Mouse (Mus musculus) forebrain, embryonic 12.5 days (tissue): ENCODE data around the gene Lpar6. TPM values are rescaled to one million over a fixed set of nuclear protein-coding genes. Genes with fewer than 3 reads are reported as not detected.
A peak's percentile ranks its signal among the peaks of the same experiment; 100 is the strongest.

Experiments used
- ATAC-seq: fragments of 200-750 bp; cut with Nextera tagmentation; 2 replicates; pipeline ENCODE4 v1.8.0; 2017; ENCODE audit warnings: moderate TSS enrichment; ENCODE audit not compliant: low FRiP score
- H3K27ac ChIP-seq: fragments of 300-500 bp; sonication (generic); 2 replicates; pipeline ENCODE4 v1.5.1; 2016; ENCODE audit warnings: mild to moderate bottlenecking
- H3K27me3 ChIP-seq: fragments of 300-500 bp; sonication (generic); 2 replicates; pipeline ENCODE4 v1.6.1; 2016; ENCODE audit warnings: mild to moderate bottlenecking
- H3K36me3 ChIP-seq: fragments of 300-500 bp; sonication (generic); replicated peaks from 2 replicates; pipeline ENCODE4 v1.6.1; 2016; ENCODE audit warnings: mild to moderate bottlenecking
- H3K4me1 ChIP-seq: fragments of 300-500 bp; sonication (generic); 2 replicates; pipeline ENCODE4 v1.6.1; 2016
- H3K4me2 ChIP-seq: fragments of 300-500 bp; sonication (generic); 2 replicates; pipeline ENCODE4 v1.6.1; 2016; ENCODE audit warnings: mild to moderate bottlenecking, moderate library complexity
- H3K4me3 ChIP-seq: fragments of 300-500 bp; sonication (generic); replicated peaks from 2 replicates; pipeline ENCODE4 v1.5.1; 2016; ENCODE audit warnings: mild to moderate bottlenecking
- H3K9ac ChIP-seq: fragments of 300-500 bp; sonication (generic); 2 replicates; pipeline ENCODE4 v1.6.1; 2016; ENCODE audit warnings: mild to moderate bottlenecking
- H3K9me3 ChIP-seq: fragments of 300-500 bp; sonication (generic); 2 replicates; pipeline ENCODE4 v1.6.1; 2016
- WGBS: fragments of 180-500 bp; shearing (Covaris S2); methylation state at CpG from one replicate; pipeline ENCODE4 v1.1.7; 2016; 5-methylcytosine and 5-hydroxymethylcytosine counted together
- polyA plus RNA-seq: library from polyadenylated mRNA; unstranded; fragments of >200 nt; fragmentation: Nextera tagmentation; extraction: Ambion mirVana; gene quantifications from 2 replicates; pipeline ENCODE4 v1.2.1, GENCODE M21; 2016

Gene Lpar6
- polyA plus RNA-seq = 11.8 and 14.2 TPM in 2 replicates

DNA sequence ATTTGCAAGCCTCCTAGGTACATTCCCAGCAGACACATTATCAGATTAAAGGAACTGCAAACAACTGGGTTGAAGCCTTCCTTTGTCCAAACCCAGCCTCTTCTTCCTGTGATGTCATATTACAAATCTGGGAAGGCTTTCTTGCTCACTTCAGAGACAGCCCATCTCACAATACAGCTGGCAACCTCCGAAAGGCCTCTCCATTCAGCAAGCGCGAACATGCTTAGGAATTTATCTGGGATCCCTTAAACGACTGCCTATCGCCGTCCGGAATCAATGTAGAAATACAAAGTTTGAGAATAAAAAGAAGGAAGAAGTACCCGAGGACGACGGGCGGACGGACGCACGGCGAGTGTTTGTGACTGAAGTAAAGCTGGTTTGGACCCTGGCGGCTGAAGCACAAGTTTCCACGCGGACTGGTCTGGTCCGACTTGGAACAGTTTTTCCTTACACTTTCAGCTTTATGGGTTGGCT lies at the start of gene Lpar6:
Gene Lpar6 (plus strand): TSS at position 48 of the 474 bp plus-strand sequence.
- ATAC-seq = peak; percentile 79
- Histone ChIP-seq H3K4me2 (peak within 1 kb of the TSS; percentile 58), H3K36me3 (no peaks in the 10 kb centered on the region; the same call in 1 of the 2 replicates), H3K9me3 (no peaks in the 10 kb centered on the region), H3K27ac (peak within 1 kb of the TSS; percentile 91), H3K27me3 (no peaks in the 10 kb centered on the region), H3K4me1 (peaks cover 11% of the 10 kb centered on the region), H3K9ac (peak within 1 kb of the TSS; percentile 68), H3K4me3 (peak within 1 kb of the TSS; percentile 51)
- WGBS = under 1% methylated on average over 19 of the region's 19 CpGs

DNA sequence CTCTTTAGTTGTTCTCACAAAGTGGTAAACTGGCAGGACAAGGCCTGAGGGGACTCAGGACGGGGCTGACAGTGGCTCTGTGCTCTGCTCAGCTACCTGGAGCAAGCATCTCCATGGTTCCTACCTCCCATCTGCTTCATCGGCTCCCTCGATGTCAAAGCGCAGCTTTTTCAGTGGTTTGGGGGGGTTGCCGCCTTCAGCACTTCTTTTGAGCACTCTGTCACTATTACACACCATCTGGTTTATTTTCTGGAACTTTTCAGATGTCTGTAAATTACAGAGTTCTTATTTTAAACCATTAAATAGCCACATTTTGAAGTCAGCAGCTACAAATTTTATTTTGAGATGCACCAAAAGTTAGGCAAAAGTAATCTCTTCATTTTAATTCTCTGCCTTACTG lies 38.6 kb upstream of the Lpar6 start:
- 61% methylated on average over 5 of the region's 5 CpGs for WGBS
- ATAC-seq = no peak
- peaks cover 25% of the 10 kb centered on the region for H3K36me3 ChIP-seq

DNA sequence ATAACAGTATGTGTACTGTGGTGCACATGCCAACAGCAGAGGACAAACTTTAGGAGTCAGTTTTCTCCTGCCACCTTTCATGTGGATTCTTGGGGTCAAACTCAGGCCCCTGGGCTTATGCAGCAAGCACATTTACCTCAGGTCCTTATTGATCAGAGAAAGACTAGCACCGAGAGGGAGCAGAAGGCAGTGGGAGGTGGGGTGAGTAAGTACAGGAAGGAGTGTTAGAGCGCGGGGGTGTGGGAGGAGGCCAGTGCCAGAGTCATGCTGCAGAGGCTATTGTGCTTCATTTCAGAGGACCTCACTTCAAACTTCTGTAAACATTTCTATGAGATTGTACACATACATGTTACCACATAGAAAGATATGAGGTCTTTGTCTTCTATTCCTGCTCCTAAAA lies 36.2 kb upstream of the Lpar6 start:
- H3K4me3 ChIP-seq = no peak overlapping the region
- H3K9ac ChIP-seq = no peak overlapping the region
- peaks cover 22% of the 10 kb centered on the region for H3K36me3 ChIP-seq
- no peak overlapping the region for H3K4me2 ChIP-seq
- no peak for ATAC-seq
- H3K4me1 ChIP-seq = no peaks in the 10 kb centered on the region
- no peaks in the 10 kb centered on the region for H3K27me3 ChIP-seq
- no peak overlapping the region for H3K27ac ChIP-seq
- no peaks in the 10 kb centered on the region for H3K9me3 ChIP-seq
- WGBS = 74% methylated on average over 3 of the region's 3 CpGs

More for the DNA sequence above, 38.6 kb upstream of the Lpar6 start:
- H3K9ac ChIP-seq = no peak overlapping the region
- H3K27ac ChIP-seq = no peak overlapping the region
- H3K4me2 ChIP-seq = no peak overlapping the region
- H3K4me1 ChIP-seq = no peaks in the 10 kb centered on the region
- no peak overlapping the region for H3K4me3 ChIP-seq
- no peaks in the 10 kb centered on the region for H3K9me3 ChIP-seq
- H3K27me3 ChIP-seq = no peaks in the 10 kb centered on the region

DNA sequence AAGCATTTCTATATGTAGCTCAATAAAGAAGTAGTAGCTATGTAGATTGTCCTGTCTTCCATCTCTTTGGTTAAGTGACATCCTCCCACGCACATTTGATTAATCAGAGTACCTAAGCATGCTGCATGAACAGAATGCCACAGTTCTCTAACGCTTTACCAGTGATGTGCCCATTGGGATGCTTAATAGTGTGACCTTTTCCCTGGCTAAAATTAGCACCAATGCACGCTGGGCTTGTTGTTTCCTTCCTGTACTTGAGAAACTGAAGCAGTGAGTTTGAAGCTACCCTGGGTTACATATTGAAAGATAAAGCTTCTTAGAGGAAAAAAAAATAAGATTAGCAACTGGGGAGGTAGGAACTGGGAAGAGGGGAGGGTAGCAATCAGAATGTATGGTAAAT lies 33.7 kb upstream of the Lpar6 start:
- Histone ChIP-seq H3K9me3 (no peaks in the 10 kb centered on the region), H3K27me3 (no peaks in the 10 kb centered on the region), H3K27ac (no peak overlapping the region), H3K36me3 (peaks cover 5% of the 10 kb centered on the region; the same call in 1 of the 2 replicates), H3K4me1 (no peaks in the 10 kb centered on the region), H3K4me2 (no peak overlapping the region), H3K4me3 (no peak overlapping the region), H3K9ac (no peak overlapping the region)
- no peak for ATAC-seq
- WGBS = 90% methylated on average over 3 of the region's 3 CpGs

DNA sequence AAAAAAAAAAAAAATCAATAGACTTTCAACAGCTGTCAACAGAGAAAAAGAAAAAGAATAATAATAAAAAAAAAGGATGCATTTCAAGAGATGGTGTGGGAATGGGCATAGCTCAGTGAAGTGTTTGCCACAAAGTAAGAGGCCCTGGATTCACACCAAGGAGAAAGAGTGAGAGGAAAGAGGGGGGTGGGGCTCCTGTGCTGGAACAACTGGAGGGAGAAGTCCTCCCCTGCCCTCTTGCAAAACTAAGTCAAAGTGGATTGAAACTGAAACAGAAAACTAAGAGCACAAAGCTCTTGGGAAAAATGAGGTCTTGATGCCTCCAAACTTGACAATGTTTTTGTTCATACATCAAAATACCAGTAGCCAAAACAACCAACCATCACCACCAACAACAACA lies 28.4 kb upstream of the Lpar6 start:
- Histone ChIP-seq H3K4me3 (no peak overlapping the region), H3K4me1 (no peaks in the 10 kb centered on the region), H3K9ac (no peak overlapping the region), H3K27me3 (no peaks in the 10 kb centered on the region), H3K4me2 (no peak overlapping the region), H3K36me3 (peaks cover 18% of the 10 kb centered on the region; the same call in 1 of the 2 replicates), H3K9me3 (no peaks in the 10 kb centered on the region), H3K27ac (no peak overlapping the region)
- no peak for ATAC-seq

DNA sequence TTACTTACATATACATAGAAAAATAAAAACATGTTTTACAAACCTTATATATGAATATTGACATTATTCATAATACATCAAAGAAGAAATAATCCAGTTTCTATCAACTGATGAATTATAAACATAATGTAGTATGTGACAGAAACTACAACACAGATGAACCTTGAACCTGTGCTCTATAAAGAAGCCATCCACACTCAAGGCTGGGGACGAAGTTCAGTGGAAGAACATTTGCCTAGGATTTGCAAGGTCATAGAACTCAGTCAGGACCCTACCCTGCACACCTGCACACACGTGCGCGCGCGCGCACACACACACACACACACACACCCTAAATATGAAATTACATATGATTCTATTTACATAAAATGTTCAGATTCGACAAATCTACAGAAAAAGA lies 27.5 kb upstream of the Lpar6 start:
- Histone ChIP-seq H3K4me1 (no peaks in the 10 kb centered on the region), H3K4me3 (no peak overlapping the region), H3K4me2 (no peak overlapping the region), H3K9me3 (no peaks in the 10 kb centered on the region), H3K27me3 (no peaks in the 10 kb centered on the region), H3K27ac (no peak overlapping the region), H3K36me3 (peaks cover 23% of the 10 kb centered on the region), H3K9ac (no peak overlapping the region)
- no peak for ATAC-seq
- 93% methylated on average over 8 of the region's 8 CpGs for WGBS

DNA sequence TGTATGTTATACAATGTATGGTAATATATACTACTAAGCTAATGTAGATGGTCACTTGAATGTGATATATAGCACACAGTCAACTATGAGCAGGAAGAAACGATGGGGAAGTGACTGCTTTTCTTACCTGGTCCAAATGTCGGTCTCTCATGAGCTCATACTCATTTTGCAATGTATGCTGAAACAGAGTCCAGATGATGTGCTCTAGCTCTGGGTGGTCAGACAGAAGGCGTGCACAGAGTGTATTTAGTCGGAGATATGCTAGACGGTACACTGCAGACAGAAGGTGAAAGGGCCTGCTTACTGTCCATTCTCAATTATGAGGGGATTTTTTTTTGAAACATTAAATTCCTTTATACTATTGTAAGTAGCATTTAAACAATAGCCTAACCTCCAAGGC lies 26.2 kb upstream of the Lpar6 start:
- Histone ChIP-seq H3K9ac (no peak overlapping the region), H3K4me2 (no peak overlapping the region), H3K4me1 (no peaks in the 10 kb centered on the region), H3K4me3 (no peak overlapping the region), H3K36me3 (peaks cover 32% of the 10 kb centered on the region), H3K27me3 (no peaks in the 10 kb centered on the region), H3K9me3 (no peaks in the 10 kb centered on the region), H3K27ac (no peak overlapping the region)
- ATAC-seq = no peak
- WGBS = 95% methylated on average over 5 of the region's 5 CpGs

DNA sequence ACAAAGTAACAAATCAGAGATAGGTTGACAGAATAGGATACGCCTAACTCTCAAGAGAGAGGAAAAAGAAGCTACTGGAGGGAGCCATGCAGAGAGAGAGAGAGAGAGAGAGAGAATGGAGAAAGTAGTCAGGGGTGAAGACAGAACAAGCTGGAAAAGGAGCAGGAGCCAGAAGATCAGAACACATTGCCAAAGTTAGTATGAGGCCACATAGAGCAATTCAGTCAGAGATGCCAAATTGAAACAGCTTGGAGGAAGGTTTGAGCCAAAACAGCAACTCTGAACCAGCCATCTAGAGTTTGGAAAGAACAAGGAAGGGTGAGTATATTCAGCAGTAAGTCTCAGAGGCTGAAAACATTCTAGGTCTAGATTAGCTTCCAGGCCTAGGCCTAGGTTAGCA lies 20.6 kb upstream of the Lpar6 start:
- peaks cover 7% of the 10 kb centered on the region for H3K4me1 ChIP-seq
- no peaks in the 10 kb centered on the region for H3K9me3 ChIP-seq
- no peak overlapping the region for H3K4me2 ChIP-seq
- H3K4me3 ChIP-seq = no peak overlapping the region
- 94% methylated on average over 1 of the region's 1 CpGs for WGBS
- H3K36me3 ChIP-seq = peaks cover 27% of the 10 kb centered on the region
- no peaks in the 10 kb centered on the region for H3K27me3 ChIP-seq
- no peak for ATAC-seq
- H3K9ac ChIP-seq = no peak overlapping the region
- H3K27ac ChIP-seq = no peak overlapping the region

DNA sequence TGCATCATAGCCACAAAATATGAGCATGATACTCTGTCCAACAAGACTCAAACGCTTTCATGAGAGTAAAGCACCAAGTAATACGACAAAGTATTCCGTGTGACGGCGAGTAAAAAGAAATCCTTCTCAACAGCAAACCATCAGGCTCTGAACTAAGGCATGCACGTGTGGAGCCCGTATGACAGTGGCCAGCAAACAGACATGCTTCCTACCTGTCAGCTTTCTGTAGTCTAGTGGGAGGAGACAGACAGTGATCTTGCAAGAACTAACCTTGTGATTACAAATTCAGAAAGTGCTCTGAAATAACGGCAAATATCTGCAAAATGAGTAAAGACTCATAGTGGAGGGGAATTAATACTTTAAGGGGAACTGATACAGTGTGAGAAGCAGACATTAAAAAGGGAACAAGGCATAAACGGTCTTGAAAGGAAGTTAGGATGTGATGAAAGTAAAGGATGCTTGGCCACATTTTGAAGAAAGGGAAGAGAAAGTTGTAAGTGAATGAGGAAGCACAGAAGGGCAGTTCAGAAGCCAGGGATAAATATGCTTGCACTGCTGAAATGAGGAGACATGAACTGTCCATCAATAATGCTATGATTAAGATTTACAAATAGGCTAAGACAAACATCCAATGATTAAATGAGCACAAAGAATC lies 15.3 kb upstream of the Lpar6 start:
- no peak overlapping the region for H3K9ac ChIP-seq
- H3K4me1 ChIP-seq = peaks cover 7% of the 10 kb centered on the region
- H3K27ac ChIP-seq = no peak overlapping the region
- no peak overlapping the region for H3K4me3 ChIP-seq
- H3K36me3 ChIP-seq = no peaks in the 10 kb centered on the region
- 92% methylated on average over 9 of the region's 9 CpGs for WGBS
- no peaks in the 10 kb centered on the region for H3K9me3 ChIP-seq
- no peaks in the 10 kb centered on the region for H3K27me3 ChIP-seq
- no peak overlapping the region for H3K4me2 ChIP-seq
- ATAC-seq = no peak

DNA sequence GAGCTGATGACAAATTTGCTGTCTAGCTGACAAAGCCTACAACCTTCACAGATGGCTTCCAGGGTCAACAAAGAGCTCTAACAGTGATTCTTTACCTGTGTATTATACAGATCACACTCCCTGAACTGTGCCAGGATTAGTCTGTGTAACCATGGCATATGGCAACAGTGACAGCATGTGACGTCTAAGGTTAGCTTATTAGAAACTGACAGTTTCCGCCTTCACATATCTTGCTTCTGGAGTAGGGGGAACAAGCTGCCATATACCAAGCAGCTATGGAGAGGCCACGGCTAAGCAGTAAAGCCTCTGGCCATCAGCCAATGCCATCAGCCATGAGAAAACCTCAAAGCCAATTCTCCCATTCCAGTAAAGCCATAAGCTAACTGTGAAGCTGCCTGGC lies 11.3 kb upstream of the Lpar6 start:
- no peak overlapping the region for H3K4me2 ChIP-seq
- peaks cover 3% of the 10 kb centered on the region; the same call in 1 of the 2 replicates for H3K4me1 ChIP-seq
- WGBS = 79% methylated on average over 3 of the region's 3 CpGs
- H3K27ac ChIP-seq = no peak overlapping the region
- no peak overlapping the region for H3K4me3 ChIP-seq
- 0 out of 2 replicates have a peak, but pooled peaks cover 5% of the 10 kb centered on the region for H3K36me3 ChIP-seq
- ATAC-seq = no peak
- H3K9me3 ChIP-seq = 0 out of 2 replicates have a peak, but pooled peaks cover 3% of the 10 kb centered on the region
- no peaks in the 10 kb centered on the region for H3K27me3 ChIP-seq
- no peak overlapping the region for H3K9ac ChIP-seq

DNA sequence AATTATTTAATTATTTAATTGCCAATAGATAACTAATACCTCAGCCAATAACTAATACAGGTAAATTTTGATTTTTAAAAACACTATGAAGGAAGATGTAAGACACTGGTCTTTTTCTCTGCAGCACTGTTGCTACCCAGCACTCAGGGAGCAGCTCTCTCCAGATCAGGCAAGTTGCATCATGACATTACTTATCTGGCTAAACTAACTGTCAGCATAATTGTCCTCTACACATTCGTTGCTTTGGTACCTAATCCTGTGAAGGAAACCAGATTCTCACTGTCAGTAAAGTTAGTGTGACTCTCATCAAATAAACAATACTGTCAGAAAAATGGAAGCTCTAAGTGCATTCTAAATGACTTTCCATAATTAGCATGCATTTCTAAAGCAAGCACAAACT lies 10.8 kb upstream of the Lpar6 start:
- WGBS = 29% methylated on average over 1 of the region's 1 CpGs
- no peak overlapping the region for H3K4me3 ChIP-seq
- no peak for ATAC-seq

DNA sequence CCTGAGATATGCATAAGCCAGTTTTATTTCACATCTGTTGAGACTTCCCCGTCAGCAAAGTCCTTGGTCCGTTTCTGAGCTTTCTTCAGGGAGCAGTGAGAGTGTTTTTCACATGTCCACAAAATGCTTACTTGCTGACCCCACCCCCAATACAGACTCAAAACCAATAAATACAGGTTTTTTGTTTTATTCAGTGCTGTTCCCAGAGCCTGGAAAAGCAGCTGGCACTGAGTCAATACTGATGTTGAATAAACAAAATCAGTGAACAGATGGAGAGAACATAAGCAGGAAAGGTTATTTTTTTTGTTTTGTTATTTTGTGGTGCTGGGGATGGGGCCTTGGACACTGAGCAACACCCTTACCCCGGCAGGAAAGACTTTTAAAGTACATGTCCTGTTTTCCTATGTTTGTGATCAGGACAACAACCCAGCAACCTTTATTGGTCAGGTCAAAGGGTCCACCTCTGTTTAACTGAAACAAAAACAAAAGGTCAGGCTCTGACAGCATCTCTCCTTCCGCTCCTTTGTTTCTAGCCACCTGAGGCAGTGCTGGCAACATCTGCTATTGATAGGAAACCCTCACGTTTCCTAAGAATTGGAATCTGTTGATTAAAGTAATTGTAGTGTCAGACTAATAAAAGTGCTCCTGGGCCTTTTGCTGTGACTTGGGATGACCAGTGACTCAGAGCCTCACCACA lies 6.3 kb upstream of the Lpar6 start:
- 20% methylated on average over 5 of the region's 5 CpGs for WGBS
- Histone ChIP-seq H3K4me3 (no peak overlapping the region), H3K36me3 (0 out of 2 replicates have a peak, but pooled peaks cover 5% of the 10 kb centered on the region), H3K9me3 (0 out of 2 replicates have a peak, but pooled peaks cover 3% of the 10 kb centered on the region), H3K27me3 (no peaks in the 10 kb centered on the region), H3K27ac (no peak overlapping the region), H3K4me1 (peaks cover 18% of the 10 kb centered on the region), H3K4me2 (no peak overlapping the region), H3K9ac (no peak overlapping the region)
- no peak for ATAC-seq

More for the DNA sequence above, 10.8 kb upstream of the Lpar6 start:
- H3K27me3 ChIP-seq = no peaks in the 10 kb centered on the region
- 0 out of 2 replicates have a peak, but pooled peaks cover 3% of the 10 kb centered on the region for H3K9me3 ChIP-seq
- H3K36me3 ChIP-seq = 0 out of 2 replicates have a peak, but pooled peaks cover 5% of the 10 kb centered on the region
- peaks cover 7% of the 10 kb centered on the region; the same call in 1 of the 2 replicates for H3K4me1 ChIP-seq
- no peak overlapping the region for H3K9ac ChIP-seq
- no peak overlapping the region for H3K27ac ChIP-seq
- no peak overlapping the region for H3K4me2 ChIP-seq
